Mouse (Mus musculus): ENCODE measurements at regions not wholly inside any gene's neighbourhood (a gene's known extent, or its start where the extent isn't known, plus 50 kb on each side); places are given as distances from the start of the nearest gene placed in this dataset.

- no peak for TF ChIP-seq CTCF (IDR thresholded peaks at IDR 0.05; ENCODE audit: low read depth)
- DNase-seq, result no peak
- no peak overlapping the region for H3K4me2 ChIP-seq
- no peak overlapping the region for H3K9ac ChIP-seq
- H3K4me3 ChIP-seq (ENCODE audit: low read depth, low read length), result no peak overlapping the region
- no peaks in the 10 kb centered on the region for H3K9me3 ChIP-seq (ENCODE audit: low read depth, low read length)
- no peaks in the 10 kb centered on the region for H3K4me1 ChIP-seq (ENCODE audit: insufficient read depth)
- H3K27ac ChIP-seq (ENCODE audit: low read depth), result no peak overlapping the region
- WGBS, result 76% methylated on average over 3 of the region's 3 CpGs
- H3K27me3 ChIP-seq (ENCODE audit: insufficient read depth, low read length), result no peaks in the 10 kb centered on the region
- no peak for ATAC-seq (ENCODE audit: insufficient read depth)
- no peaks in the 10 kb centered on the region for H3K36me3 ChIP-seq (ENCODE audit: insufficient read depth)
Measured at GRCm38 (mm10) chr2:138760439-138760963, 504.1 kb downstream of the Btbd3 start.

GRCm38 (mm10) chr2:138761400-138761799, 505.0 kb downstream of the Btbd3 start:
- 82% methylated on average over 1 of the region's 1 CpGs for WGBS

GRCm38 (mm10) chr2:138766275-138766842, 510.0 kb downstream of the Btbd3 start:
- no peak overlapping the region for H3K9ac ChIP-seq
- ATAC-seq (ENCODE audit: insufficient read depth) (no peak), DNase-seq (no peak)
- no peak overlapping the region for H3K4me2 ChIP-seq
- H3K4me1 ChIP-seq (ENCODE audit: insufficient read depth), result no peaks in the 10 kb centered on the region
- no peak overlapping the region for H3K27ac ChIP-seq (ENCODE audit: low read depth)
- no peaks in the 10 kb centered on the region for H3K27me3 ChIP-seq (ENCODE audit: insufficient read depth, low read length)
- H3K36me3 ChIP-seq (ENCODE audit: insufficient read depth), result no peaks in the 10 kb centered on the region
- H3K9me3 ChIP-seq (ENCODE audit: low read depth, low read length), result no peaks in the 10 kb centered on the region
- TF ChIP-seq CTCF (IDR thresholded peaks at IDR 0.05; ENCODE audit: low read depth), result no peak
- H3K4me3 ChIP-seq (ENCODE audit: low read depth, low read length), result no peak overlapping the region
- WGBS, result 68% methylated on average over 9 of the region's 9 CpGs

More at GRCm38 (mm10) chr2:138761400-138761799, 505.0 kb downstream of the Btbd3 start:
- DNase-seq (no peak), ATAC-seq (ENCODE audit: insufficient read depth) (no peak)
- H3K9me3 ChIP-seq (ENCODE audit: low read depth, low read length), result no peaks in the 10 kb centered on the region
- no peaks in the 10 kb centered on the region for H3K36me3 ChIP-seq (ENCODE audit: insufficient read depth)
- H3K4me2 ChIP-seq, result no peak overlapping the region
- no peak for TF ChIP-seq CTCF (IDR thresholded peaks at IDR 0.05; ENCODE audit: low read depth)
- H3K27ac ChIP-seq (ENCODE audit: low read depth), result no peak overlapping the region
- H3K27me3 ChIP-seq (ENCODE audit: insufficient read depth, low read length), result no peaks in the 10 kb centered on the region
- no peak overlapping the region for H3K9ac ChIP-seq
- H3K4me3 ChIP-seq (ENCODE audit: low read depth, low read length), result no peak overlapping the region
- H3K4me1 ChIP-seq (ENCODE audit: insufficient read depth), result no peaks in the 10 kb centered on the region

- Histone ChIP-seq H3K4me3 (ENCODE audit: low read depth, low read length) (no peak overlapping the region), H3K9ac (no peak overlapping the region), H3K27me3 (ENCODE audit: insufficient read depth, low read length) (no peaks in the 10 kb centered on the region), H3K4me1 (ENCODE audit: insufficient read depth) (no peaks in the 10 kb centered on the region), H3K27ac (ENCODE audit: low read depth) (no peak overlapping the region), H3K9me3 (ENCODE audit: low read depth, low read length) (no peaks in the 10 kb centered on the region), H3K4me2 (no peak overlapping the region), H3K36me3 (ENCODE audit: insufficient read depth) (no peaks in the 10 kb centered on the region)
- DNase-seq (no peak), ATAC-seq (ENCODE audit: insufficient read depth) (no peak)
- no peak for TF ChIP-seq CTCF (IDR thresholded peaks at IDR 0.05; ENCODE audit: low read depth)
- 59% methylated on average over 3 of the region's 3 CpGs for WGBS
Measured at GRCm38 (mm10) chr2:138783781-138784180, 527.4 kb downstream of the Btbd3 start.

- H3K9ac ChIP-seq, result no peak overlapping the region
- 77% methylated on average over 6 of the region's 6 CpGs for WGBS
- H3K27me3 ChIP-seq (ENCODE audit: insufficient read depth, low read length), result no peaks in the 10 kb centered on the region
- H3K27ac ChIP-seq (ENCODE audit: low read depth), result no peak overlapping the region
- H3K36me3 ChIP-seq (ENCODE audit: insufficient read depth), result no peaks in the 10 kb centered on the region
- H3K9me3 ChIP-seq (ENCODE audit: low read depth, low read length), result no peaks in the 10 kb centered on the region
- no peak overlapping the region for H3K4me2 ChIP-seq
- no peak overlapping the region for H3K4me3 ChIP-seq (ENCODE audit: low read depth, low read length)
- no peak for TF ChIP-seq CTCF (IDR thresholded peaks at IDR 0.05; ENCODE audit: low read depth)
- no peaks in the 10 kb centered on the region for H3K4me1 ChIP-seq (ENCODE audit: insufficient read depth)
- ATAC-seq (ENCODE audit: insufficient read depth) (no peak), DNase-seq (no peak)
Measured at GRCm38 (mm10) chr2:138792711-138793450, 536.5 kb downstream of the Btbd3 start.

GRCm38 (mm10) chr2:138806196-138806595, 549.8 kb downstream of the Btbd3 start:
- ATAC-seq (ENCODE audit: insufficient read depth), result no peak

GRCm38 (mm10) chr2:138809767-138810166, 553.4 kb downstream of the Btbd3 start:
- Histone ChIP-seq H3K27me3 (ENCODE audit: insufficient read depth, low read length) (no peaks in the 10 kb centered on the region), H3K4me2 (no peak overlapping the region), H3K27ac (ENCODE audit: low read depth) (no peak overlapping the region), H3K4me1 (ENCODE audit: insufficient read depth) (no peaks in the 10 kb centered on the region), H3K9ac (no peak overlapping the region), H3K36me3 (ENCODE audit: insufficient read depth) (no peaks in the 10 kb centered on the region), H3K4me3 (ENCODE audit: low read depth, low read length) (no peak overlapping the region), H3K9me3 (ENCODE audit: low read depth, low read length) (no peaks in the 10 kb centered on the region)
- 87% methylated on average over 2 of the region's 2 CpGs for WGBS
- ATAC-seq (ENCODE audit: insufficient read depth), result no peak
- no peak for TF ChIP-seq CTCF (IDR thresholded peaks at IDR 0.05; ENCODE audit: low read depth)
- DNase-seq, result no peak

More at GRCm38 (mm10) chr2:138806196-138806595, 549.8 kb downstream of the Btbd3 start:
- Histone ChIP-seq H3K4me2 (no peak overlapping the region), H3K9me3 (ENCODE audit: low read depth, low read length) (no peaks in the 10 kb centered on the region), H3K36me3 (ENCODE audit: insufficient read depth) (no peaks in the 10 kb centered on the region), H3K9ac (no peak overlapping the region), H3K27ac (ENCODE audit: low read depth) (no peak overlapping the region), H3K27me3 (ENCODE audit: insufficient read depth, low read length) (no peaks in the 10 kb centered on the region), H3K4me1 (ENCODE audit: insufficient read depth) (no peaks in the 10 kb centered on the region), H3K4me3 (ENCODE audit: low read depth, low read length) (no peak overlapping the region)
- no peak for TF ChIP-seq CTCF (IDR thresholded peaks at IDR 0.05; ENCODE audit: low read depth)
- 80% methylated on average over 3 of the region's 3 CpGs for WGBS
- no peak for DNase-seq

Data from lung, embryonic 14.5 days (tissue).